Mouse (Mus musculus) limb, embryonic 12.5 days (tissue): ENCODE measurements around the gene Zic3. TPM values are rescaled to one million over a fixed set of nuclear protein-coding genes. Genes with fewer than 3 reads are reported as not detected.

Experiments
- ATAC-seq: fragments of 200-750 bp; cut with Nextera tagmentation; 2 replicates; pipeline ENCODE4 v1.8.0; 2017; ENCODE audit warnings: low read depth, moderate TSS enrichment; ENCODE audit not compliant: insufficient number of reproducible peaks, insufficient read depth, low FRiP score, low TSS enrichment
- H3K27ac ChIP-seq: fragments of 300-500 bp; sonication (generic); 2 replicates; pipeline ENCODE4 v1.5.1; 2016; ENCODE audit warnings: mild to moderate bottlenecking, moderate library complexity
- H3K27me3 ChIP-seq: fragments of 300-500 bp; sonication (generic); 2 replicates; pipeline ENCODE4 v1.6.1; 2016; ENCODE audit warnings: mild to moderate bottlenecking, moderate library complexity
- H3K36me3 ChIP-seq: fragments of 300-500 bp; sonication (generic); 2 replicates; pipeline ENCODE4 v1.6.1; 2016; ENCODE audit warnings: mild to moderate bottlenecking, moderate library complexity
- H3K4me1 ChIP-seq: fragments of 300-500 bp; sonication (generic); replicated peaks from 2 replicates; pipeline ENCODE4 v1.6.1; 2016
- H3K4me2 ChIP-seq: fragments of 300-500 bp; sonication (generic); 2 replicates; pipeline ENCODE4 v1.6.1; 2016; ENCODE audit warnings: mild to moderate bottlenecking, moderate library complexity
- H3K4me3 ChIP-seq: fragments of 300-500 bp; sonication (generic); replicated peaks from 2 replicates; pipeline ENCODE4 v1.5.1; 2016; ENCODE audit warnings: mild to moderate bottlenecking
- H3K9ac ChIP-seq: fragments of 300-500 bp; sonication (generic); replicated peaks from 2 replicates; pipeline ENCODE4 v1.6.1; 2016; ENCODE audit warnings: mild to moderate bottlenecking, moderate library complexity
- H3K9me3 ChIP-seq: fragments of 300-500 bp; sonication (generic); 2 replicates; pipeline ENCODE4 v1.6.1; 2016; ENCODE audit warnings: mild to moderate bottlenecking, moderate library complexity
- WGBS: fragments of 180-500 bp; shearing (Covaris S2); methylation state at CpG from one replicate; pipeline ENCODE4 v1.1.7; 2016; 5-methylcytosine and 5-hydroxymethylcytosine counted together
- polyA plus RNA-seq: library from polyadenylated mRNA; unstranded; fragments of >200 nt; fragmentation: Nextera tagmentation; extraction: Ambion mirVana; gene quantifications from 2 replicates; pipeline ENCODE4 v1.2.1, GENCODE M21; 2016

The Zic3 gene
- polyA plus RNA-seq, 1 experiment from 2014 or later, result 10.5 TPM

DNA sequence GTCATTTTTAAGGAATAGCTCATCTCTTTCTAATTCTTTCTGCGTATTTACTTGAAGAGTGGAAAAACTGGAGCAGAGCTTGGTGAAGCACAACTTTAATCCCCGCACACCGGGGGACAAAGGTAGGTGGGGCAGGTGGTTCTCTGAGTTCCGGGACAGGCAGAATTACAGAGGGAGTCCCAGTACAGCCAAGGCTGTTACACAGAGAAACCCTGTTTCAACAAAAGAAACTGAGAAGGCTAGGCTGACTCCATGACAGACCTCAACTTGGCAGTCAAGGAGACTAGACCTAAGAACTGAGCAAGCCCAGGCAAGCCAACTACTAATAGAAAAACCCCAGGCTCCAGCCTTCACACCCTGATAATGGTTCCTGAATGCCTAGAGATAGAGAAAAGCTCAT is 20.0 kb downstream of the Zic3 start:
- H3K27ac ChIP-seq, result no peak overlapping the region
- no peak overlapping the region for H3K4me3 ChIP-seq
- ATAC-seq, result no peak
- H3K4me2 ChIP-seq, result no peak overlapping the region
- WGBS, result 84% methylated on average over 4 of the region's 4 CpGs
- peaks cover 2% of the 10 kb centered on the region; the same call in 1 of the 2 replicates for H3K4me1 ChIP-seq
- H3K36me3 ChIP-seq, result no peaks in the 10 kb centered on the region
- no peaks in the 10 kb centered on the region for H3K9me3 ChIP-seq
- peaks cover 11% of the 10 kb centered on the region for H3K27me3 ChIP-seq
- no peak overlapping the region for H3K9ac ChIP-seq
